7 mouse cellular contexts compared by ENCODE assay signal in genomic region chr13:107899600-107900229, GRCm38 (mm10).
DNase-seq lines count a peak whose midpoint lies in the region; ATAC-seq lines count a peak whose summit lies in the region.

No protein-coding gene starts in this region.

- ATAC-seq in erythroid progenitor cell, adult 5-6 weeks (replicated peaks; ENCODE audit: low FRiP score, poor library complexity, severe bottlenecking), result no peak

- intact Hi-C loops in left cerebral cortex, postnatal 14 days (cut with DNase I), result no loop called here

- peak; percentile 45 to 46 for DNase-seq in left cerebral cortex, postnatal 14 days (ENCODE audit: low spot score in 2 of 2)
- DNase-seq in left cerebral cortex, adult 11 months (ENCODE audit: low spot score), result no peak
- DNase-seq in gastrocnemius, adult 18-20 months (ENCODE audit: low spot score), result peak; percentile 29
- DNase-seq in kidney, adult 11 months, result peak; percentile 61
- DNase-seq in lung, postnatal 25 days (ENCODE audit: low spot score), result peak; percentile 31
- no peak for DNase-seq in urinary bladder, postnatal 25 days (ENCODE audit: low spot score)

Comparison
In these comparisons a context has a peak if more than half of its experiments do, and no peak if none do; other contexts are left out.
1. DNase-seq: peak in left cerebral cortex, postnatal 14 days (2 of 2), gastrocnemius, adult 18-20 months (single experiment), kidney, adult 11 months (single experiment) and lung, postnatal 25 days (single experiment); none in left cerebral cortex, adult 11 months (single experiment) and urinary bladder, postnatal 25 days (single experiment).